Mouse (Mus musculus): ENCODE data around the gene Gm5737.

The Gm5737 gene

DNA sequence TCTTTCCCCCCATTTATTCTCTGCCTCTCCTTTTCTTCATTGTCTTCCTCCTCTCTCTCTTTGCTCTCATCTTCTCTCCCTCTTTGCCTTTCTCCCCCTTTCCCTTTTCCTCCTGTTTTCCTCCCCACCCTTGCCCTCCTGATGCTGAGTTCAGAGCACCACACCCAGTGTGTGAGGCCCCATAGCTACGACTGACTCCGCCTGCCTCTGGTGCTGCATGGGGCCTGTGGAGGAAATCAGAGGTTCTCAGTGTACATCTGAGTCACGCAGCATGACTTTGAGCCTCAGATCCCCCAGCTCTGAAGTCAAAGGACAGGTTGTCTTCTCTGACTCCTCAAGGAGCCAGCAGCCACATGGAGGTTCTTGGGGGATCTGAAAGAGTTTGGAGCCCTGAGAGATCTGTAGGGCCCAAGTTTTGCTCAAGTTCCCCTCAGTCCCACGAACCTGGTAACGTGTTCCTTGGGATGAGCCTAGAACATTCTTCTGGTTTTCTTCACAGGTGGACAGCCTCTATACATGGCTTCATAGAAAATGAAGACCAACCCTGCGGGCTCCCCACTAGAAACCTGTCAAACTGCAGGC lies at the start of gene Gm5737:
Gm5737 (plus strand) TSS at position 532 of the 582 bp plus-strand sequence.
- DNase-seq (ENCODE audit: low spot score in 2 of 2): no peak

DNA sequence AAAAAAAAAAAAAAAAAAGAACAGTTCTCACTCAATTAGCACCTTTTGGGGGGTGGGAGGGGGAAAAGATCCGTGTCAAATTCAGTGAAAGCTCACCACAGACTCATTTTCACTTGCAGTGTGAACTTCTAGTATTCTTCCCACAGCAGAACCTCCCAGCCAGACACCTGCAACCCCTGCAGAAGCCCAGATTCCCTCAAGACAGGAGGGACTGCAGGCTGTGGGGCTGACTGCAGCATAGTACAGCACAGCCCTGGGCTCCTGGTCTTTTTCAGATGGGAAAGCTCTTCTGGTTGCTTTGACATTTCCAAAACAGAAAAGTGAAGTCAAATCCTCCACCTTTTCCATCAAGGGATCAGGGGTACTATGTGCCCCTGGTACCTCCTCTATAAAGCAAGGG lies 44.8 kb upstream of the Gm5737 start:
- DNase-seq (ENCODE audit: low spot score in 2 of 2): no peak

- no peak for DNase-seq (ENCODE audit: low spot score in 2 of 2)
Observed at GRCm38 (mm10) chr7:120771389-120771788, 40.8 kb upstream of the Gm5737 start.

DNA sequence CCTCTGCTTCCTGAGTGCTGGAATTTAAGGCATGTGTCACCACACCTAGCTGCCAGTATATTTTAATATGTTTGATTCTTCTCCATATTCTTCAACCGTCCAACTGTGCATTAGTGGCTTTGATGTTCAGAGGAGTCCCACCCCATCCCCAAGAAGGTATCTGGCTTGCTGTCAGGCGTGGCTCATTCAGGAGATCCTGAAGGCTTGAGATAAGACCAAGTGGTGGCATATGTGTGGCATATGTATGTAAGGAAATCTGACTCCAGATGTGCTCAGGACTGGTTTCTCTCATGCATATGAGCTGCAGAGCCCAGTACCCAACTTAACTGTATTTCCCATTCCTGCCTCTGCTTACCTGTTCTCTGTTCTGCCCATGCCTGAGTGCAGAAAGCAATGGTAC lies 34.2 kb upstream of the Gm5737 start:
- DNase-seq (ENCODE audit: low spot score in 2 of 2): no peak

- no peak for DNase-seq (ENCODE audit: low spot score in 2 of 2)
Observed at GRCm38 (mm10) chr7:120795544-120795943, 16.6 kb upstream of the Gm5737 start.

DNA sequence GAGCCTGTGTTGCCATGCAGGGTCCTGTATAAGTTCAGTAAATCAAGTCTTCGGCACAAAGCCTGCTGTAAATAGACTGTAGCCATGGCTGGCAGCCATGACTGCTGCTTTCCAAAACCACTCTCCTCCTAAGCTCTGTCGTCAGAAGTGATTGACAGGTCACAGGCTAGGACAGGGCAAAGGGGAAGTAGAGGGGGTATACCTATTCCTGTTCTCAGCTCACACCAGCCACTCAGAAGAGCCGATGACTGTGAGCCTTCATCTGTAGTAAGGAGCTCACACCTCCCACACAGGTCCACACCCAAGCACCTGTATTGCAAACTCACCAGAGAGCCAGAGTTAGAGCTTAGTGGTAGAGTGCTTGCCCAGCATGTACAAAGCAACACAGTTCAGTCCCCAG lies 15.8 kb upstream of the Gm5737 start:
- DNase-seq (ENCODE audit: low spot score in 2 of 2): no peak

DNA sequence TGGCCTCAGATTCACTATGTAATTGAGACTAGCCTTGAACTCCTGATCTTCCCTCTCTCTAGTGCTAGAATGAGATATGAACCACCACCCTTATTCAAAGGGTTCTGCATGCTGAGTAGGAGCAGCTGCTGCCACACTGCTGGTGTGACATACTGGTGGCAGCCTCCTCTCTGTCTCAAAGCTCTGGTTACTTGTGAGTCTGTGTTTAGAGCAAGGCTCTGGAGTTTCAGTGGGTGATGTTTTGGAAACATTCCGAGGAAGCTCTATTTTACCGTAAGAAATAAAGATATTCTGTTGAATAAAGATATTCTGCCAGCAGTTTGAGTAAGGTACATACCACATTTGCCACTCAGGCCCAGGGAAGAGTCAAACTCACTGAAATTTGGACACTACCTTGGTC lies 8.9 kb upstream of the Gm5737 start:
- no peak for DNase-seq (ENCODE audit: low spot score in 2 of 2)

- DNase-seq (ENCODE audit: low spot score in 2 of 2): no peak
Observed at GRCm38 (mm10) chr7:120809705-120810104, 2.5 kb upstream of the Gm5737 start.

DNA sequence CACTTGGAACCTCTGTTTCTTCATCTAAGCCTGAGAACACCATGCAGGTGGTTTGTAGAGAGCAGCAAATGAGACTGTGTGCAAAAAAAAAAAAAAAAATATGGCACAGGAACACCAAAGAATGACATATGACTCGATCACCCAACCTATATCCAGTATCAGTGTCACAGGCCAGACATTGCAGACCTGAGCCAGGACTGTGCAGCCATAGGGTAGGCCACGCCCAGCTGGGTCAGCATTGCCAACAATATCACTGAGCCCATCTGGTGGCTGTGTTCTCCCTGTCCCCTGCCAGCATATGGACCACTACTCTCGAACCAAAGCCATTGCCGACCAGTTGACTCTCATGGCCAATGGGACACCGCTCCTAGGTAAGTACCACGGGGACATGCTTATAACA lies 5.4 kb downstream of the Gm5737 start:
- DNase-seq (ENCODE audit: low spot score in 2 of 2): no peak

DNA sequence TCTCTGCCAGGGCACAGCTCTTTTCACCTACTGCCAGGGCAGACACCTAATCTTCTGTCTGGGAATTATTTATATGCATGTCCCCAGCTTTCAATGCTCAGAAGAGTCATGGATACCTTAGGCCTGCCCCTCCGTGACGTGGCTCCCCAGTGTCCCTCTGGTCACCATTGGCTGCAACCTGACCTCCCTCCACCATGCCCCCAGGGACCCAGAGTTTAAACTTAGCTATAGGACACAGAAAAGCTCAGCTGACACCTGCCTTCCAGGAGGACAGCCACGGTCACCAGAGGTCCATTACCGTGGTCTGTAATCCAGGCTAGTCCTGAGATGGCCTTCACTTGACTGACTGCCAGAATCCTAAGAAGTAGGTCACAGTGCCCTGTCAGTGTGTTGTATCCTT lies 7.2 kb downstream of the Gm5737 start:
- DNase-seq (ENCODE audit: low spot score in 2 of 2): no peak

GRCm38 (mm10) chr7:120823248-120823647 lies 11.1 kb downstream of the Gm5737 start:
- DNase-seq (ENCODE audit: low spot score in 2 of 2): peak; percentile 56 to 75

GRCm38 (mm10) chr7:120825097-120825496 lies 12.9 kb downstream of the Gm5737 start:
- DNase-seq (ENCODE audit: low spot score in 2 of 2): no peak

DNA sequence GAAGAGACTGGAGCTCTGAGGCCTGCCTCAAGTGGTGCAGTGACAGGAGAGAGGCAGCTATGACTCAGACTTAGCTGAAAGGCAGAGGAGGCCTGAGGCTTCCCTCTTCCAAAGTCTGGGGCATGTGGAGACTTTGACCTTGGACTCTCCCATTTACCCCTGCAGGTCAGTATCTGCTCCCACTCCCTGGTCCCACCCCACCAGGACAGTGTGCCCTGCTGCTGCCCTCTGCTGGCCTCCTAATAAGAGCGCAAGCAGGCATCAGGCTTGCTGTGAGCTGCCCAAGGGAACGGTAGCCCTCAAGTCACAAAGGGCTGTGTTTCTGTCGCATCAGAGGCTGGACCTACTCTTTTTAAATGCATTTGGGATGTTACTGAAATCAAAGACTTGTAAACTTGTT lies 14.2 kb downstream of the Gm5737 start:
- peak in 1 of 2 experiments; percentile 70 for DNase-seq (ENCODE audit: low spot score in 2 of 2)

DNA sequence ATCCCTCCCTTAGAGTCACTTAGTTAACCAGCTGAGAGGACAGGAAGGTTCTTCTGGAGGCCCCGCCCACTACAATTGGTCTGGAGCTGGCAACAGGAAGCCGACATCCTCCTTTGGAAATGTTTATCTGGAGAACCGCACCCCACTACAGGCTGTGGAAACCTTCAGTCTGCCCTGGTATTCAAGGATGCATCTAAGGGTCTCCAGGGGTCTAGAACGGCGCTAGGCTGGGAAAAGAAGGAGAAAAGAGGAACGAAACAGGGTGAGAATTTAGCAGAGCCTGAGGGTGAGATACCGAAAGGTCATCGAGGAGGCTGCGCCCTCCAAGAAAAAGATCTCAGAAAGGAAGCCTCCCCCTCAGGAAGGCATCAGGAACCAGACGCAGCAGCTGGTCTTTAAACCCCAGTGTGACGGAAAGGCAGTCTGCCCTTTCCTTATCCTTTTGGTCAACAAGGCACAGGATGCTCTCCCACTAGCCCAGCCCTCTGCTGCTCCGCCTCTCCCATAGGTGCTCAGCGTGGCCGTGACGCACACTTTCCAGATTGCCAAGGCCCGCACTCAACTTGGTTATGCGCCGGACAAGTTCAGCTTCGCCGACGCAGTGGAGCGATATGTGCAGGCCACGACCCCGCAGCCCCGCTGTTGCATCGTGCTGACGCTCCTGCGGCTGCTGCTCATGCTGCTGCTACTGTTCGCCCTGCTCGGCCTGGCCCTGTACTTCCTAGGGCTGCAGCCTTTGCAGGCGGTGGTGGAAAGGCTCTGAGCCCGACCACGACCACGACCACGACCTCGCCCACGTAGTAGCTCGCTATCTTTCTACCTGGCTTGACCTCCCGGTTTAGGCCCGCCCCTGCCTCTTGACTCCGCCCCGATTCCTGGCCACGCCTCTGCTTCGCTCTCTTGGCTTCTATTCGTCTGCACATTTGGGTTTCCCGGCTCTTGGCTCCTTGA lies 18.5 kb downstream of the Gm5737 start:
- DNase-seq (ENCODE audit: low spot score in 2 of 2): peak; percentile 56 to 78

GRCm38 (mm10) chr7:120834426-120834825 lies 22.3 kb downstream of the Gm5737 start:
- DNase-seq (ENCODE audit: low spot score in 2 of 2): no peak

DNA sequence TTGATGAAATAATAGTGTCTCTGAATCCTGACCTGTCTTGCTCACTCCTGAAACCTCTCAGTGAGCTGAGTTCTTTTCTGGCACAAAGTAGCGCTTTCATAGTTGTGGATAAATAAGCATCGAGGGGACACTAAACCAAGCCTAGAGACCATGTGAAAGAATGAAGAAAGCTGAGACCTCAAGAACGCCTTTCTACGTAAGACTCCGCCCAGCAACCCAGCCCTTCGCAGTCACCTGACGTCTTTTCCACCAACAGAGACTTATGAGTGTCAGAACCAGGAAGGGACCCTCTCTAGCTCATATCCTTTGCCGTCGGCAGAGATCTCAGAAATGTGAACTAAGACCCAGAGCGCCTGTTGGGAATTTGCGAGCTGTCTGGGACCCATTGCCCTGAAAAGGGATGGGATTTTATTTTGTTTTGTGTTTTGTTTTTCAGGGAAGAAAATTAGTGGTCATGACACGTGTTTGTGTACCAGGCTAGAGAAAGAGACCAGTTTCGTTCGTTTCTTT lies 22.8 kb downstream of the Gm5737 start:
- DNase-seq (ENCODE audit: low spot score in 2 of 2): peak; percentile 68 to 76

GRCm38 (mm10) chr7:120835449-120836359 lies 23.5 kb downstream of the Gm5737 start:
- DNase-seq (ENCODE audit: low spot score in 2 of 2): peak; percentile 94 to 99

DNA sequence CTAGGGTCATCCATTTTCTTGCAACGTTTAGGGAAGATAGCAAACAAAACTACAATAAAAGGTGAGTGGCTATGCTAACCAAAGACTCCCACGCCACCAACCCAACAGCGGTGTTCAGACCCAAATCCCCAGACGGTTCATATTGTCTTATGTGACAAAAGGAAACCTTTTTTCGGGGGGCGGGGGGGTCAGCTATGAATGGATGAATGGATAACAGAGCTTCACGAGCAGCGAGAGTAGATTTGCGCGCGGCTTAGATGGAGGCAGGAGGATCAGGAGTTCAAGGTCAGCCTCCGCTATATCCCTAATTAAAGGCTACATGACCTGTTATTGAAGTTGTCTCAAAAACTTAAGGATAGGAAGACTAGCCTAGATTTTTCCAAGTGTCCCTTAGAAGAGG lies 24.2 kb downstream of the Gm5737 start:
- peak in 1 of 2 experiments; percentile 63 for DNase-seq (ENCODE audit: low spot score in 2 of 2)

DNA sequence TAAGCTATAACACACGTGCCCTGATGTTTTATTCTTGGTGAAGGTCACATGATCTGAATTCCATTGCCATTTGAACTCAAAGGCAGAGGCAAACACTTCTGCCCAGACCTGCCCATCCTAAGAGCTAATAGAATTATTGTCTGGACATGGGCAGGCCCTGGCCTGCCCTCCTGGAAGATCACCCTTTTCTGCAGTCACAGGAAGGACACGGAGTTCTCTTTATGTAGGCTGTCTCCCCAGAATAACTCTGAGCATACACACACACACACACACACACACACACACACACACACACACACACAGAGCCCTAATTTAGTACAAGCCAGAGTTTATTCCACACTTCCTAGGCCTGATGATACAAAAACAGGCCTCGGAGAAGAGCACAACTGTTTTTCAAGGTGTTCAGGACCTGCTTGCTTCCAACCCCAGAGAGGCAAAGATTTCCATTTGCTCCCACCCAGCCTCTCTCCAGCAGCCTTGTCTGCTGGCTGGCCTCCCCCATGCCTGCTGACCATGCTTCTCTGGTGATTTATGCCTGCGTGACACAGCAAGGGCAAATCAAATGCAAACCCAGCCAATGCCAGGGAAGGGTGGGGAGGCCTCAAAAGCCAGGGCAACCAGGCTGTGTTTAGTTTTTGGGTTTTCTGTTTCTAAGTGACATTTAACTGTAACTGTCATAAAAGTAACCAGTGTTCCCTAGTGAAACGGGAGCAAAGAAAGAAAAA lies 26.4 kb downstream of the Gm5737 start:
- no peak for DNase-seq (ENCODE audit: low spot score in 2 of 2)

DNA sequence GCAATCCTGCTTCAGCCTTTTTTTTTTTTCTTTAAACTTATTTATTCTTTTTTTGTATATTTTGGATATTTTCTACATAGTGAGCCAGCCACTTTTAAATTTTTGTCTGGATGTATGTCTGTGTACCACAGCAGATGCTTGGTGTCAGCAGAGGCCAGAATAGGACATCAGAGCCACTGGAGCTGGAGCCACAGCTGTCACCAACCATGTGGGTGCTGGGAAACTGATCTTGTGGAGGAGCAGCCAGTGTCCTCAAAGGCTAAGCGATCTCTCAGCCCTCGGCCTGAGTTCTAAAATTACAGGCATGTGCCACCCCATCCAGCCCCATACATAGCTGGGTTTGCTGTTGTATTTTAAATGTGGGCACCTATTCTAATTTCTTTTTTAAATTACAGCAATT lies 27.6 kb downstream of the Gm5737 start:
- DNase-seq (ENCODE audit: low spot score in 2 of 2): no peak
